Mouse (Mus musculus): ENCODE measurements around the gene Shank3. TPM values are rescaled to one million over a fixed set of nuclear protein-coding genes. Genes with fewer than 3 reads are reported as not detected.

The Shank3 gene
- polyA plus RNA-seq, 1 experiment from 2014 or later, result 3.5 TPM

- no peaks in the 10 kb centered on the region for H3K4me1 ChIP-seq (replicated peaks; ENCODE audit: control insufficient read depth, insufficient read depth, low read length)
- no peak for DNase-seq (ENCODE audit: low spot score)
- no peak for ATAC-seq (ENCODE audit: low FRiP score)
- no peaks in the 10 kb centered on the region for H3K27me3 ChIP-seq (ENCODE audit: control insufficient read depth, insufficient read depth, low read length)
- H3K36me3 ChIP-seq (ENCODE audit: control insufficient read depth, insufficient read depth, low read length), result no peaks in the 10 kb centered on the region
- no peak within 1 kb of the TSS for H3K4me3 ChIP-seq (ENCODE audit: low read depth, low read length)
- WGBS, result 86% methylated on average over 6 of the region's 6 CpGs
- no peak within 1 kb of the TSS for H3K9ac ChIP-seq (ENCODE audit: low read depth, low read length)
- no peak within 1 kb of the TSS for H3K4me2 ChIP-seq (replicated peaks; ENCODE audit: low read depth, low read length)
- no peaks in the 10 kb centered on the region for H3K9me3 ChIP-seq (ENCODE audit: control insufficient read depth, low read length)
- H3K27ac ChIP-seq (ENCODE audit: low read depth, low read length), result no peak within 1 kb of the TSS
Observed at GRCm38 (mm10) chr15:89568114-89568513, 68.7 kb downstream of the Shank3 start, which contains the start of gene Acr. Gene Acr (plus strand): TSS chr15:89568326.

GRCm38 (mm10) chr15:89572147-89572546, 72.7 kb downstream of the Shank3 start:
- H3K4me2 ChIP-seq (replicated peaks; ENCODE audit: low read depth, low read length), result no peak overlapping the region
- H3K9ac ChIP-seq (ENCODE audit: low read depth, low read length), result no peak overlapping the region
- no peak overlapping the region for H3K4me3 ChIP-seq (ENCODE audit: low read depth, low read length)
- 82% methylated on average over 8 of the region's 8 CpGs for WGBS
- no peaks in the 10 kb centered on the region for H3K27me3 ChIP-seq (ENCODE audit: control insufficient read depth, insufficient read depth, low read length)
- no peaks in the 10 kb centered on the region for H3K4me1 ChIP-seq (replicated peaks; ENCODE audit: control insufficient read depth, insufficient read depth, low read length)
- H3K36me3 ChIP-seq (ENCODE audit: control insufficient read depth, insufficient read depth, low read length), result no peaks in the 10 kb centered on the region
- ATAC-seq (ENCODE audit: low FRiP score), result no peak
- H3K27ac ChIP-seq (ENCODE audit: low read depth, low read length), result no peak overlapping the region
- H3K9me3 ChIP-seq (ENCODE audit: control insufficient read depth, low read length), result no peaks in the 10 kb centered on the region
- DNase-seq (ENCODE audit: low spot score), result no peak

DNA sequence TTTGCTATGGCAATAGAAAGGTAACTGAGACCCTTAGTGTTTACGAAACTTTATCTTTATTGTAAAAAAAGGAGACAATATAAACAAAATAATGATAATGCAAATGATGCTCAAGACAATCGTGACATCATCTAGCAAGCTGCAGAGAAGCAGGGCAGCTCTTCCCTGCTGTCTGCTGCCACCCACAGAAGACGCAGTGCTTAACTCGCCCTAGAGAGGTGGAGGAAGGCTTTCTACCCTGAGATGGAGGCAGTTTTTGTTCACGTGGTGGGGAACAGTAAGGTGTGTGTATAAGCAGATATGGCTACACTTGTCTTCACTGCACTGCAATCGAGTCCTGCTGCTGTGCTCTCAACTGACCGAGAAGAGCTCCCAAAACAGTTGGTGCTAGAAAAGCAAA, 83.1 kb downstream of the Shank3 start:
- ATAC-seq (ENCODE audit: low FRiP score) (no peak), DNase-seq (ENCODE audit: low spot score) (no peak)
- no peak overlapping the region for H3K4me3 ChIP-seq (ENCODE audit: low read depth, low read length)
- 87% methylated on average over 7 of the region's 7 CpGs for WGBS
- H3K27me3 ChIP-seq (ENCODE audit: control insufficient read depth, insufficient read depth, low read length), result no peaks in the 10 kb centered on the region
- no peaks in the 10 kb centered on the region for H3K4me1 ChIP-seq (replicated peaks; ENCODE audit: control insufficient read depth, insufficient read depth, low read length)
- H3K36me3 ChIP-seq (ENCODE audit: control insufficient read depth, insufficient read depth, low read length), result peaks cover 3% of the 10 kb centered on the region; the same call in 1 of the 2 replicates
- no peak overlapping the region for H3K4me2 ChIP-seq (replicated peaks; ENCODE audit: low read depth, low read length)
- no peak overlapping the region for H3K27ac ChIP-seq (ENCODE audit: low read depth, low read length)
- no peak overlapping the region for H3K9ac ChIP-seq (ENCODE audit: low read depth, low read length)
- H3K9me3 ChIP-seq (ENCODE audit: control insufficient read depth, low read length), result no peaks in the 10 kb centered on the region

DNA sequence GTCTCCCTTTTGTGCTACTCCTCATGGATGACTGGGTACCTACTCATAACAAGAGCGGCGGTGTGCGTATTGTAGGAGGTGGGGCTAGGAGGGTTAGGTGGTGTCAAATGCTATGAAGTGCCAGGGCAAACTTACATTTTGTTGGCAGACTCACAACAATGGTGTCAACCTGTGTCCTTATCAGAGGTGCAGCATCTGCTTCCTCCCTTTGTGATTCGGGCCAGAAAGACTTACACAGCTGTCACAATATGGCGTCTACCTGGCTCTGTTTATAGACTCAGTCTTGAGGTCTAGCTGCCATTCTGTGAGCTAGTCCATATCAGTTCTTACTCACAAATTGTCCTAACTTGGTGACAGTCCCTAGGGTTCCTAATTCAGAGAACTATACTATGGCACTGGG, 85.7 kb downstream of the Shank3 start:
- no peak for DNase-seq (ENCODE audit: low spot score)

DNA sequence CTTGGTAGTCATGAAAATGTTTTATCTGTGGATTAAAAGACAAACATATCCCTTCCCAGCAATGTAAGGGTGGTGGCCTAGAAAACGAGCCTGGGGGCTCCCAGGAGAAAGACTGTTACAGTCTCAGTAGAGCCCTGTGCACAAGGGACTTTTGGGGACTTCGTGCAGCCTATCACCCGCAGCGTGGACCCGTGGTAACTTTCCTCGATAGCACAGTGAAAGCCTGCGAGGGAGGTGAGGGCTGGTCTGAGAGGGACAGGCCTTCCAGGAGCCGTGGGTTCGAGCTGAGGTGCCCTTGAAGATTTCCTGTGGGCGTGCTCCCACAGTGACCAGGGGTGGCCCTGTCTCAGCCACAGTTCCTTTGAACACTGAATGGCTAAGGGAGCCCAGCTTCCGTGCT, 86.2 kb downstream of the Shank3 start:
- 92% methylated on average over 11 of the region's 11 CpGs for WGBS
- Histone ChIP-seq H3K36me3 (ENCODE audit: control insufficient read depth, insufficient read depth, low read length) (peaks cover 3% of the 10 kb centered on the region), H3K9me3 (ENCODE audit: control insufficient read depth, low read length) (no peaks in the 10 kb centered on the region), H3K9ac (ENCODE audit: low read depth, low read length) (no peak overlapping the region), H3K4me2 (replicated peaks; ENCODE audit: low read depth, low read length) (no peak overlapping the region), H3K27me3 (ENCODE audit: control insufficient read depth, insufficient read depth, low read length) (no peaks in the 10 kb centered on the region), H3K27ac (ENCODE audit: low read depth, low read length) (no peak overlapping the region), H3K4me3 (ENCODE audit: low read depth, low read length) (no peak overlapping the region), H3K4me1 (replicated peaks; ENCODE audit: control insufficient read depth, insufficient read depth, low read length) (no peaks in the 10 kb centered on the region)
- no peak for ATAC-seq (ENCODE audit: low FRiP score)
- no peak for DNase-seq (ENCODE audit: low spot score)

More for the DNA sequence above, 85.7 kb downstream of the Shank3 start:
- WGBS, result 84% methylated on average over 5 of the region's 5 CpGs
- H3K27me3 ChIP-seq (ENCODE audit: control insufficient read depth, insufficient read depth, low read length), result no peaks in the 10 kb centered on the region
- ATAC-seq (ENCODE audit: low FRiP score), result no peak
- H3K9me3 ChIP-seq (ENCODE audit: control insufficient read depth, low read length), result no peaks in the 10 kb centered on the region
- H3K4me1 ChIP-seq (replicated peaks; ENCODE audit: control insufficient read depth, insufficient read depth, low read length), result no peaks in the 10 kb centered on the region
- H3K4me3 ChIP-seq (ENCODE audit: low read depth, low read length), result no peak overlapping the region
- H3K27ac ChIP-seq (ENCODE audit: low read depth, low read length), result no peak overlapping the region
- H3K9ac ChIP-seq (ENCODE audit: low read depth, low read length), result no peak overlapping the region
- H3K36me3 ChIP-seq (ENCODE audit: control insufficient read depth, insufficient read depth, low read length), result peaks cover 3% of the 10 kb centered on the region
- H3K4me2 ChIP-seq (replicated peaks; ENCODE audit: low read depth, low read length), result no peak overlapping the region

- Histone ChIP-seq H3K4me1 (replicated peaks; ENCODE audit: control insufficient read depth, insufficient read depth, low read length) (no peaks in the 10 kb centered on the region), H3K27ac (ENCODE audit: low read depth, low read length) (no peak overlapping the region), H3K9me3 (ENCODE audit: control insufficient read depth, low read length) (no peaks in the 10 kb centered on the region), H3K4me2 (replicated peaks; ENCODE audit: low read depth, low read length) (no peak overlapping the region), H3K9ac (ENCODE audit: low read depth, low read length) (no peak overlapping the region), H3K27me3 (ENCODE audit: control insufficient read depth, insufficient read depth, low read length) (no peaks in the 10 kb centered on the region), H3K36me3 (ENCODE audit: control insufficient read depth, insufficient read depth, low read length) (no peaks in the 10 kb centered on the region; the same call in 1 of the 2 replicates), H3K4me3 (ENCODE audit: low read depth, low read length) (no peak overlapping the region)
- WGBS, result 84% methylated on average over 5 of the region's 5 CpGs
- DNase-seq (ENCODE audit: low spot score) (no peak), ATAC-seq (ENCODE audit: low FRiP score) (no peak)
Observed at GRCm38 (mm10) chr15:89589146-89589545, 89.7 kb downstream of the Shank3 start.

- Histone ChIP-seq H3K4me3 (ENCODE audit: low read depth, low read length) (peak overlapping the region; percentile 80), H3K27me3 (ENCODE audit: control insufficient read depth, insufficient read depth, low read length) (no peaks in the 10 kb centered on the region), H3K4me2 (replicated peaks; ENCODE audit: low read depth, low read length) (peak overlapping the region; percentile 72), H3K9ac (ENCODE audit: low read depth, low read length) (peak overlapping the region; percentile 79), H3K4me1 (replicated peaks; ENCODE audit: control insufficient read depth, insufficient read depth, low read length) (no peaks in the 10 kb centered on the region), H3K9me3 (ENCODE audit: control insufficient read depth, low read length) (no peaks in the 10 kb centered on the region), H3K36me3 (ENCODE audit: control insufficient read depth, insufficient read depth, low read length) (no peaks in the 10 kb centered on the region; the same call in 1 of the 2 replicates), H3K27ac (ENCODE audit: low read depth, low read length) (peak overlapping the region; percentile 85)
- ATAC-seq (ENCODE audit: low FRiP score), result peak; percentile 58; the same call in 1 of the 2 replicates
- DNase-seq (ENCODE audit: low spot score), result no peak
- 3% methylated on average over 30 of the region's 30 CpGs for WGBS
Observed at GRCm38 (mm10) chr15:89591317-89591716, 91.9 kb downstream of the Shank3 start.

DNA sequence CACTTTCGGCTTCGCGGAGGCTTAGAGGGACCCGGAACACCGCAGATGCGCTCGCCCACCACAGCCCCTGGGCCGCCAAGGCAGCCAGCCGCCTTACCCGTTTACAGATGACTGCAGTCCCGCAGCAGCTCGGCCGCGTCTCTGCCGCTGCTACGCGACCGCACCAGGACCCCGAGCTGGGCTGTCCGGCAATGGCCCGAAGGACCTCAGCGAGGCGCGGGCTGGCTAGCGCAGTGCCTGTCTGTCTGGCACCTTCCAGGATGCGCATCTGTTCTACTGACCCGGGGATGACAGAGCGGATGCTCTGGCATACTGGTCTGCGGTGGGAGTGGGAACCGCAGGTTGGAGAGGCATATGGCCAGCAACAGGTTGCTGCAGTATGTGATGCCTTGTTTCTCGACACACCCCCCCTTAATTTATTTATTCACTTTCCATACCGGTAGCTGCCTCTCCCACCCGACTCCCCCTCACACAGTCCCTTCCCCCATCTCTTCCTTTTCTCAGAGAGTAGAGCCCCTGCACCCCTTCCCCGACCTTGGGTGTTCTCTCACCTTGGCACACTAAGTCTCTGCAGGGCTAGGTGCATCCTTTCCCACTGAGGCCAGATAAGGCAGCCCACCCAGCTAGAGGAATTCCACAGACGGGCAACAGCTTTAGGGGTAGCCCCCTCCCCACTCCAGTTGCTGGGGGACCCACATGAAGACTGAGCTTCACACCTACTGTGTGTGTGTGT, 92.5 kb downstream of the Shank3 start, which contains the start of gene Rabl2:
TSS of gene Rabl2 (minus strand) at position 201 of the 733 bp plus-strand sequence.
- Histone ChIP-seq H3K9me3 (ENCODE audit: control insufficient read depth, low read length) (no peaks in the 10 kb centered on the region), H3K27ac (ENCODE audit: low read depth, low read length) (peak within 1 kb of the TSS; percentile 85), H3K36me3 (ENCODE audit: control insufficient read depth, insufficient read depth, low read length) (no peaks in the 10 kb centered on the region; the same call in 1 of the 2 replicates), H3K27me3 (ENCODE audit: control insufficient read depth, insufficient read depth, low read length) (no peaks in the 10 kb centered on the region), H3K9ac (ENCODE audit: low read depth, low read length) (peak within 1 kb of the TSS; percentile 79), H3K4me1 (replicated peaks; ENCODE audit: control insufficient read depth, insufficient read depth, low read length) (no peaks in the 10 kb centered on the region), H3K4me3 (ENCODE audit: low read depth, low read length) (peak within 1 kb of the TSS; percentile 80), H3K4me2 (replicated peaks; ENCODE audit: low read depth, low read length) (peak within 1 kb of the TSS; percentile 72)
- under 1% methylated on average over 35 of the region's 35 CpGs for WGBS
- DNase-seq (ENCODE audit: low spot score), result peak; percentile 95
- ATAC-seq (ENCODE audit: low FRiP score), result peak; percentile 96

DNA sequence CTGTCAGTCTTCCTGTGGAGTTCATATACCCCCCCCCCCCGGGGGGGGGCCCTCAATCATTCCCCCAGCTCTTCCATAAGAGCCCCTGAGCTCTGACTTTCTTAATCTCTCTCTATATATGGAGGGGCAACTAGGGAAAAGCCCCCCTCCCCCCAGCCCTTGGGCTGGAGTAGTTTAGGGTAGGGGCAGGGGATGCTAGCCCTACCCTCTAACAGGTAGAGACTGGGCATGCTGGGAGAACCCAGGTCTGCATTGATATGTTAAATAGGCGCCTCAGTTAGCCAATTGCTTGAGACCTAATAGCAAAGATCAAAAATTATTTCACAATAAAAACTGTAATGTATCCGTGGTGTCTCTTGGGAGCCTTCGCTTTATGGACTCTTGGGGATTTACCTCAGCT, 93.1 kb downstream of the Shank3 start:
- DNase-seq (ENCODE audit: low spot score) (no peak), ATAC-seq (ENCODE audit: low FRiP score) (peak; percentile 26; the same call in 1 of the 2 replicates)
- Histone ChIP-seq H3K4me3 (ENCODE audit: low read depth, low read length) (peak overlapping the region; percentile 80; the same call in 1 of the 2 replicates), H3K27ac (ENCODE audit: low read depth, low read length) (no peak overlapping the region), H3K4me2 (replicated peaks; ENCODE audit: low read depth, low read length) (peak overlapping the region; percentile 72), H3K27me3 (ENCODE audit: control insufficient read depth, insufficient read depth, low read length) (no peaks in the 10 kb centered on the region), H3K9ac (ENCODE audit: low read depth, low read length) (no peak overlapping the region), H3K9me3 (ENCODE audit: control insufficient read depth, low read length) (no peaks in the 10 kb centered on the region), H3K4me1 (replicated peaks; ENCODE audit: control insufficient read depth, insufficient read depth, low read length) (no peaks in the 10 kb centered on the region), H3K36me3 (ENCODE audit: control insufficient read depth, insufficient read depth, low read length) (no peaks in the 10 kb centered on the region; the same call in 1 of the 2 replicates)
- 49% methylated on average over 4 of the region's 4 CpGs for WGBS

All from hindbrain, embryonic 11.5 days (tissue).